Mouse (Mus musculus): ENCODE data around the gene Pip4k2a.

Pip4k2a gene

GRCm38 (mm10) chr2:18979675-18980074, 18.3 kb downstream of the Pip4k2a start:
- no peak for DNase-seq (ENCODE audit: low spot score)

GRCm38 (mm10) chr2:18979046-18979445, 18.9 kb downstream of the Pip4k2a start:
- no peak for DNase-seq (ENCODE audit: low spot score)

GRCm38 (mm10) chr2:18977201-18977805, 20.6 kb downstream of the Pip4k2a start:
- DNase-seq (ENCODE audit: low spot score): no peak

GRCm38 (mm10) chr2:18976175-18976574, 21.8 kb downstream of the Pip4k2a start:
- no peak for DNase-seq (ENCODE audit: low spot score)

- no peak for DNase-seq (ENCODE audit: low spot score)
These were observed 22.9 kb downstream of the Pip4k2a start for GRCm38 (mm10) chr2:18974882-18975645.

- DNase-seq (ENCODE audit: low spot score): no peak
These were observed 26.4 kb downstream of the Pip4k2a start for GRCm38 (mm10) chr2:18971564-18971963.

- no peak for DNase-seq (ENCODE audit: low spot score)
These were observed 27.5 kb downstream of the Pip4k2a start for GRCm38 (mm10) chr2:18970461-18970860.

- DNase-seq (ENCODE audit: low spot score): no peak
These were observed 28.8 kb downstream of the Pip4k2a start for GRCm38 (mm10) chr2:18969066-18969681.

- DNase-seq (ENCODE audit: low spot score): no peak
These were observed 30.4 kb downstream of the Pip4k2a start for GRCm38 (mm10) chr2:18967451-18968063.

GRCm38 (mm10) chr2:18966566-18966965, 31.4 kb downstream of the Pip4k2a start:
- no peak for DNase-seq (ENCODE audit: low spot score)

GRCm38 (mm10) chr2:18965950-18966349, 32.0 kb downstream of the Pip4k2a start:
- no peak for DNase-seq (ENCODE audit: low spot score)

GRCm38 (mm10) chr2:18965108-18965507, 32.8 kb downstream of the Pip4k2a start:
- DNase-seq (ENCODE audit: low spot score): no peak

GRCm38 (mm10) chr2:18963286-18964040, 34.5 kb downstream of the Pip4k2a start:
- DNase-seq (ENCODE audit: low spot score): no peak

GRCm38 (mm10) chr2:18962502-18962901, 35.4 kb downstream of the Pip4k2a start:
- no peak for DNase-seq (ENCODE audit: low spot score)

- no peak for DNase-seq (ENCODE audit: low spot score)
These were observed 37.5 kb downstream of the Pip4k2a start for GRCm38 (mm10) chr2:18960376-18960973.

GRCm38 (mm10) chr2:18959558-18959957, 38.4 kb downstream of the Pip4k2a start:
- no peak for DNase-seq (ENCODE audit: low spot score)

- no peak for DNase-seq (ENCODE audit: low spot score)
These were observed 38.9 kb downstream of the Pip4k2a start for GRCm38 (mm10) chr2:18959008-18959407.

- DNase-seq (ENCODE audit: low spot score): no peak
These were observed 39.4 kb downstream of the Pip4k2a start for GRCm38 (mm10) chr2:18958501-18958900.

- no peak for DNase-seq (ENCODE audit: low spot score)
These were observed 39.9 kb downstream of the Pip4k2a start for GRCm38 (mm10) chr2:18958044-18958443.

- DNase-seq (ENCODE audit: low spot score): no peak
These were observed 40.5 kb downstream of the Pip4k2a start for GRCm38 (mm10) chr2:18957459-18957858.

GRCm38 (mm10) chr2:18956945-18957344, 41.0 kb downstream of the Pip4k2a start:
- no peak for DNase-seq (ENCODE audit: low spot score)

GRCm38 (mm10) chr2:18956424-18956823, 41.5 kb downstream of the Pip4k2a start:
- DNase-seq (ENCODE audit: low spot score): no peak
